Comparison of ENCODE assay signal across 8 mouse cellular contexts in the genomic region with DNA sequence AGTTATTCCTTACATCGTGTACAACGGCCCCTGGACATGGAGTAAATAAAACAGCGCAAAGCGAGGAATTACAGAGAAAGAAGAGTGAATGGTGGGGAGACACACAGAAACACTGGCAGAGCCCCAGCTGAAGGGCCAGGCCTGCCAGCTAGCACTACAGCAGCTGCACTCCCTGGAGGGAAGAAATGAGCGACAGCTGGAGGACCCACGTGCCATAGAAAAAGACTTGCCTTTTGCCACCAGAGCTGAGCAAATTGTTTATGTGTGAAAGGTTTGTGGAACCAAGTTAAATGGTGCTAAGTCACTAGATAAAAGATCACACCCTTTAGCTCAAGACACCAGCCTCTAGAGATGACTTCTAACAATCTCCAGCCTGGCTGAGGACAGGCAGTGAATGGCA. TPM values are rescaled to one million over a fixed set of nuclear protein-coding genes. Genes with fewer than 3 reads are reported as not detected.
DNase-seq lines count a peak whose midpoint lies in the region; ATAC-seq lines count a peak whose summit lies in the region.
"Had no signal": no experiment of that assay in that cellular context is flagged by ENCODE, and none has a peak within 500 bp of the region (broad histone marks: within the 10 kb centered on the region; RNA-seq: fewer than 3 reads in every experiment).

No protein-coding gene starts in this region.

- no peak for ATAC-seq in hindbrain, embryonic 12.5 days (ENCODE audit: low FRiP score)
- peak; percentile 35; the same call in 1 of the 2 replicates for ATAC-seq in neural tube, embryonic 12.5 days (ENCODE audit: low FRiP score, low read depth)
- no peak for ATAC-seq in intestine, embryonic 16.5 days

- peak; percentile 63 to 64 for DNase-seq in layer of hippocampus, postnatal 10 days (ENCODE audit: low spot score in 2 of 2)
- DNase-seq in layer of hippocampus, adult 8-10 months (ENCODE audit: low spot score in 2 of 2): no peak
- no peak for DNase-seq in embryonic facial prominence, embryonic 10.5 days (ENCODE audit: low spot score)
- no peak for DNase-seq in thymus, postnatal 4 days

- H3K4me2 ChIP-seq in hindbrain, embryonic 12.5 days (replicated peaks): no peak overlapping the region
- no peak overlapping the region; the same call in 1 of the 2 replicates for H3K4me2 ChIP-seq in neural tube, embryonic 12.5 days (replicated peaks)
- no peak overlapping the region for H3K4me2 ChIP-seq in intestine, embryonic 16.5 days (ENCODE audit: low read depth, low read length)

- no peaks in the 10 kb centered on the region for H3K36me3 ChIP-seq in embryonic facial prominence, embryonic 10.5 days (replicated peaks)
- H3K36me3 ChIP-seq in hindbrain, embryonic 12.5 days: no peaks in the 10 kb centered on the region
- no peaks in the 10 kb centered on the region for H3K36me3 ChIP-seq in neural tube, embryonic 12.5 days
- no peaks in the 10 kb centered on the region for H3K36me3 ChIP-seq in intestine, embryonic 16.5 days (ENCODE audit: control insufficient read depth, insufficient read depth, low read length)

- H3K9ac ChIP-seq in hindbrain, embryonic 12.5 days: no peak overlapping the region
- no peak overlapping the region for H3K9ac ChIP-seq in neural tube, embryonic 12.5 days
- H3K9ac ChIP-seq in intestine, embryonic 16.5 days (ENCODE audit: low read depth, low read length): no peak overlapping the region

- no peak overlapping the region for H3K4me3 ChIP-seq in embryonic facial prominence, embryonic 10.5 days
- no peak overlapping the region for H3K4me3 ChIP-seq in hindbrain, embryonic 12.5 days
- H3K4me3 ChIP-seq in neural tube, embryonic 12.5 days: no peak overlapping the region
- no peak overlapping the region for H3K4me3 ChIP-seq in intestine, embryonic 16.5 days (ENCODE audit: low read length)

- peak overlapping the region; percentile 51; the same call in 1 of the 2 replicates for H3K27ac ChIP-seq in embryonic facial prominence, embryonic 10.5 days (replicated peaks)
- peak overlapping the region; percentile 50 for H3K27ac ChIP-seq in hindbrain, embryonic 12.5 days
- peak overlapping the region; percentile 7; the same call in 1 of the 2 replicates for H3K27ac ChIP-seq in neural tube, embryonic 12.5 days
- no peak overlapping the region for H3K27ac ChIP-seq in intestine, embryonic 16.5 days (ENCODE audit: low read length)
- H3K27ac ChIP-seq: macrophage had no signal

- H3K27me3 ChIP-seq in embryonic facial prominence, embryonic 10.5 days (replicated peaks; ENCODE audit: low read depth, poor library complexity, severe bottlenecking): no peaks in the 10 kb centered on the region
- no peaks in the 10 kb centered on the region for H3K27me3 ChIP-seq in hindbrain, embryonic 12.5 days
- H3K27me3 ChIP-seq in neural tube, embryonic 12.5 days (replicated peaks): no peaks in the 10 kb centered on the region
- H3K27me3 ChIP-seq in intestine, embryonic 16.5 days (replicated peaks; ENCODE audit: control insufficient read depth, insufficient read depth, low read length): no peaks in the 10 kb centered on the region

- peaks cover 39% of the 10 kb centered on the region for H3K4me1 ChIP-seq in embryonic facial prominence, embryonic 10.5 days
- peaks cover 33% of the 10 kb centered on the region for H3K4me1 ChIP-seq in hindbrain, embryonic 12.5 days
- H3K4me1 ChIP-seq in neural tube, embryonic 12.5 days: peaks cover 29% of the 10 kb centered on the region
- peaks cover 4% of the 10 kb centered on the region; the same call in 1 of the 2 replicates for H3K4me1 ChIP-seq in intestine, embryonic 16.5 days (ENCODE audit: control insufficient read depth, insufficient read depth, low read length)

- WGBS in embryonic facial prominence, embryonic 10.5 days: 70% methylated on average over 6 of the region's 6 CpGs
- 53% methylated on average over 6 of the region's 6 CpGs for WGBS in hindbrain, embryonic 12.5 days
- 28% methylated on average over 6 of the region's 6 CpGs for WGBS in neural tube, embryonic 12.5 days
- 43% methylated on average over 6 of the region's 6 CpGs for WGBS in intestine, embryonic 16.5 days

- no peaks in the 10 kb centered on the region for H3K9me3 ChIP-seq in embryonic facial prominence, embryonic 10.5 days
- H3K9me3 ChIP-seq in hindbrain, embryonic 12.5 days (replicated peaks): no peaks in the 10 kb centered on the region
- H3K9me3 ChIP-seq in neural tube, embryonic 12.5 days: no peaks in the 10 kb centered on the region
- H3K9me3 ChIP-seq in intestine, embryonic 16.5 days (ENCODE audit: control insufficient read depth, low read length): no peaks in the 10 kb centered on the region

RNA-seq across cellular contexts. Expression of a gene that starts 37.0 kb away (rescaled TPM):
- total RNA-seq in layer of hippocampus, postnatal 10 days (2021): 100 to 1,000 TPM; 909 to 966 TPM
- 100 to 1,000 TPM; 176 to 210 (median 200) TPM for total RNA-seq in layer of hippocampus, adult 8-10 months (2022)
- 125 and 135 TPM in 2 replicates for polyA plus RNA-seq in embryonic facial prominence, embryonic 10.5 days (2016; fragmentation: Nextera tagmentation; extraction: Ambion mirVana)
- polyA plus RNA-seq in hindbrain, embryonic 12.5 days (2016; fragmentation: Nextera tagmentation; extraction: Ambion mirVana): 433 and 451 TPM in 2 replicates
- polyA plus RNA-seq in neural tube, embryonic 12.5 days (2016; fragmentation: Nextera tagmentation; extraction: Ambion mirVana): 485 and 540 TPM in 2 replicates
- 49.2 and 55.5 TPM in 2 replicates for polyA plus RNA-seq in intestine, embryonic 16.5 days (2015; fragmentation: Nextera tagmentation; extraction: Ambion mirVana)
- polyA plus RNA-seq: macrophage had no signal

Comparison
In these comparisons a context has a peak if more than half of its experiments do, and no peak if none do; other contexts are left out.
1. DNase-seq: peak in layer of hippocampus, postnatal 10 days (2 of 2); none in layer of hippocampus, adult 8-10 months (0 of 2), embryonic facial prominence, embryonic 10.5 days (single experiment) and thymus, postnatal 4 days (single experiment).